ENCODE assay signal across 16 mouse cellular contexts in genomic region chr4:34529379-34529778, GRCm38 (mm10). TPM values are rescaled to one million over a fixed set of nuclear protein-coding genes. Genes with fewer than 3 reads are reported as not detected.
DNase-seq lines count a peak whose midpoint lies in the region.
"Had no signal": no experiment of that assay in that cellular context is flagged by ENCODE, and none has a peak within 500 bp of the region (broad histone marks: within the 10 kb centered on the region; RNA-seq: fewer than 3 reads in every experiment).

No protein-coding gene starts in this region.

- peak; percentile 22 for DNase-seq in cerebellum, adult 11-12 months
- DNase-seq in cerebellum, postnatal 36 days = no peak
- peak; percentile 50 to 59 for DNase-seq in cerebellum, postnatal 10 days
- DNase-seq in cerebellum, adult 9-11 months = no peak
- DNase-seq in heart, adult 11 months = peak; percentile 72
- DNase-seq in heart, postnatal 10 days = no peak
- DNase-seq: adrenal gland, postnatal 10 days; adrenal gland, postnatal 36 days; forebrain, postnatal 0 days; gastrocnemius, adult 2 months; gastrocnemius, postnatal 14 days; heart, adult 18-20 months; heart, postnatal 14 days; heart, postnatal 4 days; kidney, adult 18-20 months; kidney, adult 9 months had no signal

- intact Hi-C loops in heart, postnatal 10 days (cut with DNase I) = no loop called here

RNA-seq across cellular contexts. Expression of gene Akirin2, which starts 21.4 kb away (rescaled TPM):
- 10 to 100 TPM; 59.4 to 69.5 TPM for total RNA-seq in heart, postnatal 10 days (2021)

Comparison
In these comparisons a context has a peak if more than half of its experiments do, and no peak if none do; other contexts are left out.
1. DNase-seq: peak in cerebellum, adult 11-12 months (single experiment), cerebellum, postnatal 10 days (2 of 2) and heart, adult 11 months (single experiment); none in cerebellum, postnatal 36 days (0 of 2), cerebellum, adult 9-11 months (single experiment) and heart, postnatal 10 days (0 of 2).